Mouse (Mus musculus): ENCODE data around the gene Mob3b. TPM values are rescaled to one million over a fixed set of nuclear protein-coding genes. Genes with fewer than 3 reads are reported as not detected.

Mob3b gene
- polyA plus RNA-seq, 1 experiment from 2014 or later: 21.3 TPM

DNA sequence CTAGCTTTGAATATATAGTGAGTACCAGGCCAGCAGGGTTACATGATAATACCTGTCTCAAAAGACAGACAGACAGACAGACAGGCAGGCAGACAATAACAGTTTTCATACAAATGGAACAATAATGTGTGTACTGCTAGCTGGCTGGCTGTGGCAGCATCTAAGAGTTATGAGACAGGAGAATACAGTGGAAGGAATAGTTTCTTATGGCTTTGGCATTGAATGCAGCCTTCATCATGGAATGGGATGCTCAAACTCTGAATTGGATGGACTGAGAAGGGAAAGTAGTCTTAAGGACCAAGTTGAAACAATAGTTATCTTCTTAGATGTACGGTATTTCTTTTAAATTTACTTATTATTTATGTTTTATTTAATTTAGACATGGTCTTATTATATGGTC, 258.0 kb downstream of the Mob3b start:
- Histone ChIP-seq H3K4me3 (ENCODE audit: low read depth, low read length) (no peak overlapping the region), H3K27ac (ENCODE audit: low read depth) (no peak overlapping the region), H3K4me1 (replicated peaks; ENCODE audit: control insufficient read depth, insufficient read depth, low read length) (no peaks in the 10 kb centered on the region; the same call in 1 of the 2 replicates), H3K36me3 (ENCODE audit: control insufficient read depth, insufficient read depth, low read length) (no peaks in the 10 kb centered on the region), H3K4me2 (ENCODE audit: low read length) (no peak overlapping the region), H3K9me3 (ENCODE audit: control insufficient read depth, low read length) (no peaks in the 10 kb centered on the region), H3K9ac (ENCODE audit: low read length) (no peak overlapping the region), H3K27me3 (replicated peaks; ENCODE audit: control insufficient read depth, insufficient read depth, low read length) (no peaks in the 10 kb centered on the region)
- ATAC-seq (replicated peaks; ENCODE audit: low FRiP score, low TSS enrichment, low read depth) (no peak), DNase-seq (ENCODE audit: low spot score) (no peak)
- WGBS: 90% methylated on average over 1 of the region's 1 CpGs

Other genes with a start within 250 kb of the Mob3b start
- gene Ifnk, start 5.4 kb downstream of the Mob3b start, polyA plus RNA-seq (2014; fragmentation: Nextera tagmentation; extraction: Ambion mirVana): 0.23 and 0.70 TPM in 2 replicates
- gene C9orf72, start 68.7 kb upstream of the Mob3b start, polyA plus RNA-seq (2014; fragmentation: Nextera tagmentation; extraction: Ambion mirVana): 11.7 and 15.1 TPM in 2 replicates